Mouse (Mus musculus) kidney, postnatal 25 days (tissue): ENCODE data around the gene 1700021F05Rik.

Experiments used
- DNase-seq, 2 experiments: peaks; one replicate each; pipeline ENCODE4 v3.0.0; 2021; ENCODE audit warnings: mixed read lengths in 2 of 2

1700021F05Rik gene

GRCm38 (mm10) chr10:43481179-43481578 lies 59.6 kb downstream of the 1700021F05Rik start:
- DNase-seq, result no peak

- no peak for DNase-seq
Measured at GRCm38 (mm10) chr10:43480227-43480849, 60.5 kb downstream of the 1700021F05Rik start.

- peak; percentile 83 to 95 for DNase-seq
Measured at GRCm38 (mm10) chr10:43479436-43480157, 61.2 kb downstream of the 1700021F05Rik start.

- DNase-seq, result peak; percentile 52 to 81
Measured at GRCm38 (mm10) chr10:43478751-43479435, 61.9 kb downstream of the 1700021F05Rik start, which contains the start of gene Bend3. TSS of gene Bend3 (plus strand) at chr10:43478831.

GRCm38 (mm10) chr10:43477865-43478681 lies 62.7 kb downstream of the 1700021F05Rik start:
- DNase-seq, result peak; percentile 76 to 87

GRCm38 (mm10) chr10:43477459-43477858 lies 63.3 kb downstream of the 1700021F05Rik start:
- no peak for DNase-seq

- DNase-seq, result peak in 1 of 2 experiments; percentile 58
Measured at GRCm38 (mm10) chr10:43475376-43475775, 65.4 kb downstream of the 1700021F05Rik start.
